Mouse (Mus musculus): Measurements from ENCODE around the gene Cks1b. TPM values are rescaled to one million over a fixed set of nuclear protein-coding genes. Genes with fewer than 3 reads are reported as not detected.
A peak's percentile ranks its signal among the peaks of the same experiment; 100 is the strongest.
"Not testable (repeated sequence)": the region's sequence is repeated elsewhere in the genome, so short reads cannot be mapped to it uniquely, and the experiment has no call there.

Gene Cks1b
- polyA plus RNA-seq, 1 experiment from 2014 or later = 301 TPM

DNA sequence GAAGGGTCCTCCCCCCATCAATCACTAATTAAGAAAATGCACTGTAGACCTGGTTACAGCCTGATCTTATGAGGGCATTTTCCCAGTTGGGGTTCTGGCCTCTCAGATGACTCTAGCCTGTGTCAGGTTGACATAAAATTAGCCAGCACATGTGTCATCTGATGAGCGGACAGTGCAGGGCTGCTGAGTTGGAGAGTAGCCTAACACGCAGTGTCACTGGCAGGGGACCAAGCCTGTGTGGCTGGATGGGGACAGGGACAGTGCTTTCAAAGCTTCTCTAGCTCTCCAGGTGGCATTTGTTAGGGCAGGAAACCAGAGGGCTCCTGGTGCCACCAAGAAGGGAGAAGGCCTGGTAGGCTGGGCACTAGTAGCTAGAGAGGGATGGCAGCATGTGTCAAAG is 22.5 kb upstream of the Cks1b start:
- H3K27me3 ChIP-seq = no peaks in the 10 kb centered on the region
- H3K27ac ChIP-seq = no peak overlapping the region
- 83% methylated on average over 2 of the region's 2 CpGs for WGBS (ENCODE audit: insufficient replicate concordance)
- DNase-seq (no peak), ATAC-seq (ENCODE audit: low read depth) (no peak)
- 0 out of 2 replicates have a peak, but pooled peaks cover 3% of the 10 kb centered on the region for H3K36me3 ChIP-seq
- no peak overlapping the region for H3K4me3 ChIP-seq (replicated peaks)
- H3K4me1 ChIP-seq (replicated peaks) = peaks cover 29% of the 10 kb centered on the region
- H3K4me2 ChIP-seq = no peak overlapping the region
- H3K9me3 ChIP-seq (replicated peaks) = no peaks in the 10 kb centered on the region
- H3K9ac ChIP-seq = no peak overlapping the region

GRCm38 (mm10) chr3:89437269-89437668 is 19.1 kb upstream of the Cks1b start:
- Histone ChIP-seq H3K4me3 (replicated peaks) (peak overlapping the region; percentile 63), H3K9me3 (replicated peaks) (no peaks in the 10 kb centered on the region), H3K4me1 (replicated peaks) (peaks cover 42% of the 10 kb centered on the region), H3K27ac (peak overlapping the region; percentile 3; the same call in 1 of the 2 replicates), H3K36me3 (peaks cover 25% of the 10 kb centered on the region), H3K27me3 (no peaks in the 10 kb centered on the region), H3K4me2 (peak overlapping the region; percentile 75), H3K9ac (peak overlapping the region; percentile 68)
- WGBS (ENCODE audit: insufficient replicate concordance) = 16% methylated on average over 5 of the region's 5 CpGs
- no peak for DNase-seq
- no peak for ATAC-seq (ENCODE audit: low read depth)

GRCm38 (mm10) chr3:89436176-89437113 is 18.3 kb upstream of the Cks1b start, which contains the start of gene Pbxip1:
Pbxip1 (plus strand) TSS chr3:89436706.
- ATAC-seq (ENCODE audit: low read depth) (peak; percentile 72), DNase-seq (peak; percentile 55)
- Histone ChIP-seq H3K9ac (peak within 1 kb of the TSS; percentile 68), H3K4me1 (replicated peaks) (peaks cover 50% of the 10 kb centered on the region), H3K27ac (peak within 1 kb of the TSS; percentile 3; the same call in 1 of the 2 replicates), H3K4me3 (replicated peaks) (peak within 1 kb of the TSS; percentile 63), H3K4me2 (peak within 1 kb of the TSS; percentile 75), H3K9me3 (replicated peaks) (no peaks in the 10 kb centered on the region), H3K36me3 (peaks cover 28% of the 10 kb centered on the region), H3K27me3 (no peaks in the 10 kb centered on the region)
- WGBS (ENCODE audit: insufficient replicate concordance) = 5% methylated on average over 16 of the region's 16 CpGs

- H3K36me3 ChIP-seq = peaks cover 28% of the 10 kb centered on the region
- H3K27me3 ChIP-seq = no peaks in the 10 kb centered on the region
- no peak overlapping the region for H3K4me3 ChIP-seq (replicated peaks)
- H3K4me1 ChIP-seq (replicated peaks) = peaks cover 62% of the 10 kb centered on the region
- no peak overlapping the region for H3K4me2 ChIP-seq
- no peak overlapping the region for H3K27ac ChIP-seq
- ATAC-seq (ENCODE audit: low read depth) (no peak), DNase-seq (no peak)
- 81% methylated on average over 7 of the region's 7 CpGs for WGBS (ENCODE audit: insufficient replicate concordance)
- no peak overlapping the region for H3K9ac ChIP-seq
- H3K9me3 ChIP-seq (replicated peaks) = no peaks in the 10 kb centered on the region
These were observed 16.9 kb upstream of the Cks1b start for GRCm38 (mm10) chr3:89435041-89435440.

DNA sequence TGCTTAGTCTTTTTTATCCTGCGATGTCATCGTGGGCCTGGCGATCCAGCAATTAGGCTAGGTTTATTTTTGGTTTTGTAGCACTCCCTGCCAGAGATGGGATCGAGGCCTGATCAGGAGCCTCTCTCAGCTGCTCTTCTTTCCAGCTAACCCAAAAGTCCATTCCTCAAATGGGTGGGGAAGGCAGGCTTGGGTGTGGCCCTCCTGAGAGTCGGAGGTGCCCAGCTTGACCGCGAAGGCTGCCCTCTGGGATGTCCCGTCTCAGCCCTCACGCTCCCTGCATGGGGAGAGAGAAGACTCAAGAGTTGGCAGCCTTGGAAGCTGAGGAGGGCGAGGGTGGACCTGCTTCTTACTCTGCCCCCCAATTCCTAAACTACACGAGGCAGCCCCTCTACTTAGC is 16.3 kb upstream of the Cks1b start:
- peaks cover 28% of the 10 kb centered on the region for H3K36me3 ChIP-seq
- H3K4me1 ChIP-seq (replicated peaks) = peaks cover 67% of the 10 kb centered on the region
- H3K9me3 ChIP-seq (replicated peaks) = no peaks in the 10 kb centered on the region
- H3K4me2 ChIP-seq = no peak overlapping the region
- no peak overlapping the region for H3K27ac ChIP-seq
- H3K4me3 ChIP-seq (replicated peaks) = no peak overlapping the region
- H3K9ac ChIP-seq = no peak overlapping the region
- DNase-seq (no peak), ATAC-seq (ENCODE audit: low read depth) (no peak)
- H3K27me3 ChIP-seq = no peaks in the 10 kb centered on the region
- WGBS (ENCODE audit: insufficient replicate concordance) = 84% methylated on average over 11 of the region's 11 CpGs

- 91% methylated on average over 8 of the region's 8 CpGs for WGBS (ENCODE audit: insufficient replicate concordance)
- Histone ChIP-seq H3K9ac (no peak overlapping the region), H3K9me3 (replicated peaks) (no peaks in the 10 kb centered on the region), H3K4me2 (no peak overlapping the region), H3K27me3 (no peaks in the 10 kb centered on the region), H3K4me3 (replicated peaks) (no peak overlapping the region), H3K4me1 (replicated peaks) (peaks cover 62% of the 10 kb centered on the region), H3K27ac (peak overlapping the region; percentile 5; the same call in 1 of the 2 replicates), H3K36me3 (peaks cover 38% of the 10 kb centered on the region)
- DNase-seq = no peak
- ATAC-seq (ENCODE audit: low read depth) = no peak
These were observed 14.4 kb upstream of the Cks1b start for GRCm38 (mm10) chr3:89432606-89433005.

DNA sequence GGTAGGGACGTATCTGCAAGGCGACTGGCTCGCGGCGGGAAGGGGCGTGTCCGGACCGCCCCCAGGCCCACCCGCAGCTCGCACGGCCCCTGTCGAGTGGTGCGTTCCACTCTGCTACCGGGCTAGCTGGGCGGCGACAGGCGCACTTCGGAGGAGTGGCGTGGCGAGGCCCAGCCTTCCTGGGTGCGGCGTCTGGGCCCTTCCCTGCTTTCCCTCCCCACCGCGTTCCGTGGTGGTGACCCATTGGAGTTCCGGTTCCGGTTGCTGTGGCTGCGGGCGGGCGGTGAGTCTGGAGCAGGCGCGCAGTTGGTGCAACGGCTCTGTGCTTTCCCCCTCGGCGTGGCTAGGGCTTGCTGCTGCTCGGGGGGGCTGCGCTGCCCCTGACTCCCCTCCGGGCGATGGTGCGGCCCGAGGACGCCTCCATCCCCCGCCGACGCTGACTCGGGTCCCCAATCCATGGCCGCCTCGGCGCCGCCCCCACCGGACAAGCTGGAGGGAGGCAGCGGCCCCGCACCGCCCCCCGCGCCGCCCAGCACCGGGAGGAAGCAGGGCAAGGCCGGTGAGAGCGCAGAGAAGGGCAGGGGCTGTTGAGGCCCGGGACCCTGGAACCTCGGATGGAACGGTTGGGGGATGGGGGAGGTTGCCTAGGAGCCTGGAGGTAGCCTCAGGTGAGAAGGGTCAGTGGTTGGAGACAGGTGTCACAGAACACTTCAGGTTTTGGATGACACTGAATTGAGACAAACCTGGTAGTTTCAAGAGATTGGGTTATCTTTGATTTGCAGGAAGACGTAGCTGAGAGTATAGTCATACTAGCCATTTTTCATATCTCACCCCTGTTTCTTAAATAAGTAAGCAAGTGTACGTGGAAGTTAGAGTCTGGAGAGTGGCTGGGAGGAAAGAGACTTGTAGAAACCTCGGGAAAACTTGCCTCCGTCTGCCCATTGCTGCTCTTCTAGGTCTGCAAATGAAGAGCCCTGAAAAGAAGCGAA is 12.3 kb upstream of the Cks1b start, which contains the start of gene Pygo2:
TSS of gene Pygo2 (plus strand) at position 44 of the 989 bp plus-strand sequence.
- ATAC-seq (ENCODE audit: low read depth) (peak; percentile 97), DNase-seq (peak; percentile 93)
- 2% methylated on average over 68 of the region's 68 CpGs for WGBS (ENCODE audit: insufficient replicate concordance)
- H3K36me3 ChIP-seq = peaks cover 60% of the 10 kb centered on the region
- no peaks in the 10 kb centered on the region for H3K27me3 ChIP-seq
- peaks cover 64% of the 10 kb centered on the region for H3K4me1 ChIP-seq (replicated peaks)
- H3K9ac ChIP-seq = peak within 1 kb of the TSS; percentile 95
- H3K4me3 ChIP-seq (replicated peaks) = peak within 1 kb of the TSS; percentile 96
- peak within 1 kb of the TSS; percentile 96 for H3K4me2 ChIP-seq
- H3K9me3 ChIP-seq (replicated peaks) = no peaks in the 10 kb centered on the region
- peak within 1 kb of the TSS; percentile 88 for H3K27ac ChIP-seq

GRCm38 (mm10) chr3:89429021-89429420 is 10.8 kb upstream of the Cks1b start:
- H3K9me3 ChIP-seq (replicated peaks); DNase-seq; ATAC-seq (ENCODE audit: low read depth); H3K9ac ChIP-seq; H3K4me3 ChIP-seq (replicated peaks); H3K4me2 ChIP-seq; H3K27ac ChIP-seq; H3K27me3 ChIP-seq: not testable (repeated sequence)
- 89% methylated on average over 7 of the region's 7 CpGs for WGBS (ENCODE audit: insufficient replicate concordance)
- Histone ChIP-seq H3K36me3 (peaks cover 67% of the 10 kb centered on the region), H3K4me1 (replicated peaks) (peaks cover 69% of the 10 kb centered on the region)

DNA sequence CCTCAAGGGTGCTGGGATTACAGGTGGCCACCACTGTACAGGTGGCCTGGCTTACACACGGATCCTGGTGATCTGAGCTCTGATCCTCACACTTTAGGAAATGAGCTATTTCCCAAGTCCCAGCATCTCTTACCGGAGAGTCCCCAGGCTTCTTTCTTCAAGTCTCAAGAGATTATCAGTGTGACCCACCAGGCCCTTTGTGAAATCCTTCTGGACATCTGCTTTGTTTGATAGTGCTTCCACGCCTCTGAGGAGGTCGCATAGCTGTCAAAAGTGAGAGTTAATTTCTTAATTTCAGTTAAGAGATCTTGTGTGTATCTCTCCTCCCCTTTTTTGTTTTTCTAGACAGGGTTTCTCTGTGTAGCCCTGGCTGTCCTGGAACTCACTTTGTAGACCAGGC is 7.7 kb upstream of the Cks1b start:
- Histone ChIP-seq H3K9me3 (replicated peaks) (no peaks in the 10 kb centered on the region), H3K36me3 (peaks cover 64% of the 10 kb centered on the region), H3K4me1 (replicated peaks) (peaks cover 82% of the 10 kb centered on the region), H3K4me2 (peak overlapping the region; percentile 97), H3K9ac (peak overlapping the region; percentile 87), H3K27ac (peak overlapping the region; percentile 98), H3K4me3 (replicated peaks) (peak overlapping the region; percentile 76), H3K27me3 (no peaks in the 10 kb centered on the region)
- ATAC-seq (ENCODE audit: low read depth) (peak; percentile 11), DNase-seq (peak; percentile 72)
- 25% methylated on average over 4 of the region's 4 CpGs for WGBS (ENCODE audit: insufficient replicate concordance)

DNA sequence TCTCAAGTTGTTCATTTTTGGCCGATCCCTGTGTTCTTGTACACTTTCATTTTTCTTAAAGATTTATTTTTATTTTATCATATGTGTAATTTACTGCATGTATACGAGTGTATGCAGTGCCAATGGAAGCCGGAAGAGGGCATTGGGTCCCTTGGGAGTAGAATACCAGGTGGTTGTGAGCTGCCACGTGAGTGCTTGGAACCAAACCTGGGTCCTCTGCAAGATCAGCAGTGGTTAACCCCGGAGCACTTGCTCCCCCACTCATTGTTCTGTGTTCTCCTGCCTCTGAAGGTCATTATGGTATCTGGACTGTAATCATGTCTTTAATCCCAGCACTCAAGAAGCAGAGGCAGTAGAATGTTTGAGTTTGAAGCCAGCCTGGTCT is 7.0 kb upstream of the Cks1b start:
- Histone ChIP-seq H3K4me2 (peak overlapping the region; percentile 97), H3K4me1 (replicated peaks) (peaks cover 85% of the 10 kb centered on the region), H3K4me3 (replicated peaks) (peak overlapping the region; percentile 76), H3K27me3 (no peaks in the 10 kb centered on the region), H3K9ac (peak overlapping the region; percentile 87), H3K9me3 (replicated peaks) (no peaks in the 10 kb centered on the region), H3K27ac (peak overlapping the region; percentile 98), H3K36me3 (peaks cover 64% of the 10 kb centered on the region)
- WGBS (ENCODE audit: insufficient replicate concordance) = 63% methylated on average over 5 of the region's 5 CpGs
- no peak for ATAC-seq (ENCODE audit: low read depth)
- no peak for DNase-seq

All from liver, embryonic 13.5 days (tissue).